Mouse (Mus musculus): ENCODE measurements around the gene Drc3. TPM values are rescaled to one million over a fixed set of nuclear protein-coding genes. Genes with fewer than 3 reads are reported as not detected.

Gene Drc3
- 1 to 10 TPM; 3.3 TPM for total RNA-seq (2021)
- long read RNA-seq, experiment 1, partial matches to known transcripts = 0 of 1 reads
- long read RNA-seq, experiment 1, other reads (novel, unspliced or antisense) = 0 of 1 reads
- long read RNA-seq, experiment 2, partial matches to known transcripts = 0 of 3 reads
- long read RNA-seq, experiment 2, other reads (novel, unspliced or antisense) = 1 of 3 reads

- peak; percentile 99 to 100 for DNase-seq
Measured at GRCm38 (mm10) chr11:60352559-60353411, at the start of gene Drc3, which contains the start of gene Tom1l2. Drc3 (plus strand) TSS chr11:60353329. Tom1l2 (minus strand) TSS chr11:60352905.

GRCm38 (mm10) chr11:60303497-60303896 is 49.6 kb upstream of the Drc3 start:
- no peak for DNase-seq

GRCm38 (mm10) chr11:60305611-60306010 is 47.5 kb upstream of the Drc3 start:
- DNase-seq = no peak

- DNase-seq = peak in 1 of 2 experiments; percentile 66
Measured at GRCm38 (mm10) chr11:60306834-60307233, 46.3 kb upstream of the Drc3 start.

- peak in 1 of 2 experiments; percentile 42 for DNase-seq
Measured at GRCm38 (mm10) chr11:60307375-60307825, 45.7 kb upstream of the Drc3 start.

- DNase-seq = no peak
Measured at GRCm38 (mm10) chr11:60308061-60308460, 45.1 kb upstream of the Drc3 start.

GRCm38 (mm10) chr11:60308506-60309116 is 44.5 kb upstream of the Drc3 start:
- DNase-seq = no peak

- no peak for DNase-seq
Measured at GRCm38 (mm10) chr11:60309875-60310274, 43.3 kb upstream of the Drc3 start.

- peak; percentile 68 to 84 for DNase-seq
Measured at GRCm38 (mm10) chr11:60311025-60311854, 41.9 kb upstream of the Drc3 start.

GRCm38 (mm10) chr11:60316250-60316649 is 36.9 kb upstream of the Drc3 start:
- no peak for DNase-seq

- DNase-seq = no peak
Measured at GRCm38 (mm10) chr11:60316883-60317282, 36.2 kb upstream of the Drc3 start.

GRCm38 (mm10) chr11:60317376-60318102 is 35.6 kb upstream of the Drc3 start:
- no peak for DNase-seq

GRCm38 (mm10) chr11:60318716-60319115 is 34.4 kb upstream of the Drc3 start:
- peak in 1 of 2 experiments; percentile 35 for DNase-seq

GRCm38 (mm10) chr11:60319257-60320066 is 33.7 kb upstream of the Drc3 start:
- DNase-seq = no peak

- DNase-seq = no peak
Measured at GRCm38 (mm10) chr11:60320426-60321037, 32.6 kb upstream of the Drc3 start.

GRCm38 (mm10) chr11:60321438-60321837 is 31.7 kb upstream of the Drc3 start:
- DNase-seq = no peak

- DNase-seq = no peak
Measured at GRCm38 (mm10) chr11:60323731-60324130, 29.4 kb upstream of the Drc3 start.

GRCm38 (mm10) chr11:60330551-60330950 is 22.6 kb upstream of the Drc3 start:
- no peak for DNase-seq

GRCm38 (mm10) chr11:60333461-60333860 is 19.7 kb upstream of the Drc3 start:
- no peak for DNase-seq

GRCm38 (mm10) chr11:60334124-60334523 is 19.0 kb upstream of the Drc3 start:
- peak; percentile 15 to 42 for DNase-seq
